Mouse (Mus musculus): ENCODE results near the gene Srf.

DNA sequence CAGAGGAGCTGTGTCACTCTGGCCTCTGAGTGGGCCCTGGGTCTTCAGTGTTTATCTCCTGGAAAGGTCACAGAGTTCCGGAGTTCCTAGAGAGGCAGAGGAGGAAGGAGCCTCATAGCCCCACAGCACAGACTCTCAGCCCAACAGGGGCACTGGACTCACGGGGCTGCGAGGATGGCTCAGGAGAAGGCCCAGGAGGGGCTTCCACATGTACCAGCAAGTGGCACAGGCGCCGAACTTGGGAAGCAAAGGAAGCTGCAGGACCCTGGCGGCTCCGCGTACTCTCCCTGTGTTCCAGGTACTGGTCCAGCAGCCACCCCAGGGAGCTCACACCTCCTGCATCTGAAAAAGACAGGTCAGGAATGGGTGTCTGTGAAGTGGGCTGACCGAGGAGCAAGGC lies 34.8 kb downstream of the Srf start:
- TF ChIP-seq EP300 (IDR thresholded peaks at IDR 0.05; ENCODE audit: insufficient read depth, low read depth, low read length): no peak
- no peak for TF ChIP-seq CTCF (IDR thresholded peaks at IDR 0.05; ENCODE audit: low read depth, low read length)
